Mouse (Mus musculus) E14TG2a.4 (cell line): Measurements from ENCODE around the gene Tmem41a.

Source experiments
- CTCF ChIP-seq: conservative IDR thresholded peaks from 2 replicates; pipeline ENCODE4 v1.5.1; 2014; ENCODE audit warnings: low read length
- NANOG ChIP-seq: IDR thresholded peaks from 2 replicates; pipeline ENCODE4 v1.6.1; 2014; ENCODE audit warnings: borderline replicate concordance, low read length, mixed read lengths
- POU5F1 ChIP-seq: IDR thresholded peaks from 2 replicates; pipeline ENCODE4 v1.6.1; 2014; ENCODE audit warnings: low read length, borderline replicate concordance

GRCm38 (mm10) chr16:21887601-21888000 lies 59.8 kb downstream of the Tmem41a start:
- TF ChIP-seq CTCF = no peak
- no peak for TF ChIP-seq NANOG
- no peak for TF ChIP-seq POU5F1
